Mouse (Mus musculus) thymus, postnatal 25 days (tissue): ENCODE data around the gene Olfr450.

Source experiments
- DNase-seq: peaks from one replicate; pipeline ENCODE4 v3.0.0; 2022

Olfr450 gene

GRCm38 (mm10) chr6:42811639-42812038, at the start of gene Olfr450:
Gene Olfr450 (plus strand): TSS chr6:42811939.
- no peak for DNase-seq

- no peak for DNase-seq
These were observed 34.7 kb upstream of the Olfr450 start for GRCm38 (mm10) chr6:42777066-42777465.

- DNase-seq: no peak
These were observed 26.9 kb upstream of the Olfr450 start, which contains the start of gene Olfr452 for GRCm38 (mm10) chr6:42784793-42785192. Gene Olfr452 (plus strand): TSS chr6:42785093.

- DNase-seq: no peak
These were observed 21.3 kb upstream of the Olfr450 start for GRCm38 (mm10) chr6:42790247-42790948.

- DNase-seq: no peak
These were observed 20.7 kb upstream of the Olfr450 start for GRCm38 (mm10) chr6:42790949-42791556.

- DNase-seq: no peak
These were observed 16.8 kb upstream of the Olfr450 start for GRCm38 (mm10) chr6:42794982-42795381.

- DNase-seq: no peak
These were observed 22.3 kb downstream of the Olfr450 start, which contains the start of gene Olfr449 for GRCm38 (mm10) chr6:42834084-42834483. Gene Olfr449 (plus strand): TSS chr6:42834384.

GRCm38 (mm10) chr6:42860222-42860819, 48.6 kb downstream of the Olfr450 start:
- no peak for DNase-seq
